Mouse (Mus musculus) spleen, adult 2 months (tissue): ENCODE measurements at regions not wholly inside any gene's neighbourhood (a gene's known extent, or its start where the extent isn't known, plus 50 kb on each side); places are given as distances from the start of the nearest gene placed in this dataset.

Experiments
- CTCF ChIP-seq: fragments of 200-500 bp; IDR thresholded peaks from 2 replicates; pipeline ENCODE4 v1.5.1; 2011; ENCODE audit warnings: mild to moderate bottlenecking, inconsistent platforms; ENCODE audit not compliant: insufficient read depth, insufficient read length, insufficient replicate concordance; ENCODE audit errors: extremely low read depth
- POLR2A ChIP-seq: fragments of 200-500 bp; IDR thresholded peaks from 2 replicates; pipeline ENCODE4 v1.6.1; 2011; ENCODE audit warnings: low read depth, low read length, inconsistent platforms

- TF ChIP-seq CTCF (no peak), POLR2A (no peak)
These were observed 197.7 kb downstream of the Gm5447 start for GRCm38 (mm10) chr13:31171751-31172150.
